Mouse (Mus musculus) hindbrain, embryonic 14.5 days (tissue): ENCODE data around the gene Stk25. TPM values are rescaled to one million over a fixed set of nuclear protein-coding genes. Genes with fewer than 3 reads are reported as not detected.

ENCODE experiments used
- ATAC-seq: fragments of 200-750 bp; cut with Nextera tagmentation; 2 replicates; pipeline ENCODE4 v1.8.0; 2017; ENCODE audit warnings: moderate number of reproducible peaks, mild to moderate bottlenecking, moderate TSS enrichment, moderate library complexity; ENCODE audit not compliant: low FRiP score
- DNase-seq: peaks from one replicate; pipeline ENCODE4 v3.0.0-alpha.2; 2015; ENCODE audit warnings: low spot score
- H3K27ac ChIP-seq: fragments of 300-500 bp; sonication (generic); 2 replicates; pipeline ENCODE4 v1.5.1; 2014; ENCODE audit warnings: mild to moderate bottlenecking, moderate library complexity
- H3K27me3 ChIP-seq: fragments of 300-500 bp; sonication (generic); 2 replicates; pipeline ENCODE4 v1.6.1; 2014; ENCODE audit warnings: mild to moderate bottlenecking, low read length, mixed read lengths; ENCODE audit not compliant: control insufficient read depth, insufficient read depth
- H3K36me3 ChIP-seq: fragments of 300-500 bp; sonication (generic); replicated peaks from 2 replicates; pipeline ENCODE4 v1.6.1; 2014; ENCODE audit not compliant: control insufficient read depth, insufficient read depth
- H3K4me1 ChIP-seq: fragments of 300-500 bp; sonication (generic); replicated peaks from 2 replicates; pipeline ENCODE4 v1.6.1; 2014; ENCODE audit warnings: antibody characterized with exemption, low read length, mixed read lengths; ENCODE audit not compliant: control insufficient read depth, insufficient read depth
- H3K4me2 ChIP-seq: fragments of 300-500 bp; sonication (generic); replicated peaks from 2 replicates; pipeline ENCODE4 v1.6.1; 2014; ENCODE audit warnings: mild to moderate bottlenecking, moderate library complexity
- H3K4me3 ChIP-seq: fragments of 300-500 bp; sonication (generic); replicated peaks from 2 replicates; pipeline ENCODE4 v1.5.1; 2014; ENCODE audit warnings: mild to moderate bottlenecking, low read length
- H3K9ac ChIP-seq: fragments of 300-500 bp; sonication (generic); 2 replicates; pipeline ENCODE4 v1.6.1; 2014
- H3K9me3 ChIP-seq: fragments of 300-500 bp; sonication (generic); 2 replicates; pipeline ENCODE4 v1.6.1; 2016; ENCODE audit warnings: low read length; ENCODE audit not compliant: control insufficient read depth
- WGBS: fragments of 180-500 bp; shearing (Covaris S2); extraction: QIAGEN DNeasy Blood & Tissue Kit; methylation state at CpG from one replicate; pipeline ENCODE4 v1.1.7; 2014; 5-methylcytosine and 5-hydroxymethylcytosine counted together
- polyA plus RNA-seq: library from polyadenylated mRNA; unstranded; fragments of >200 nt; fragmentation: Nextera tagmentation; extraction: Ambion mirVana; gene quantifications from 2 replicates; pipeline ENCODE4 v1.2.1, GENCODE M21; 2014

Gene Stk25
- polyA plus RNA-seq, 1 experiment from 2014 or later: 354 TPM

DNA sequence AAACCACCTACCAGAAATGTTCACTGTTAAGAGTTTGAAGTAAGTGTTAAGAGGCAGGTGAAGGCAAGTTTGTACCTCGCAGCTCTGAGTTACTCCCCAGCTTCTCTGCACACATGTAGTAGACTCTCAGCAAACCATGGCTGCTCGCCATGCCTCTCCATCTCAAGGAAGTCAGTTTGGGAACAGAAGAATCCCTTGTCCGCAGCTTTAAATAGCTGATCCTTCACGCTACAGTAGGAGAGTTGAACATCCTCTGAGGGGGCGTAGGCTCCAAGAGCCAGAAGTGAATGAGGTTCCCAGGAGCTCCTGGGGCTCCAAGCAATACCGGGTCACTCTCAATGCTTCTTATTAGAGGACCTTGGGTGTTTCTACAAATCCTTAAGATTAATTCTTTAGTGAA is 62.5 kb downstream of the Stk25 start:
- no peak overlapping the region for H3K27ac ChIP-seq
- no peak for ATAC-seq
- no peak overlapping the region for H3K4me2 ChIP-seq
- WGBS: 79% methylated on average over 6 of the region's 6 CpGs
- no peaks in the 10 kb centered on the region for H3K36me3 ChIP-seq
- H3K9ac ChIP-seq: no peak overlapping the region
- H3K4me3 ChIP-seq: no peak overlapping the region
- H3K9me3 ChIP-seq: no peaks in the 10 kb centered on the region
- H3K27me3 ChIP-seq: no peaks in the 10 kb centered on the region
- H3K4me1 ChIP-seq: no peaks in the 10 kb centered on the region
- no peak for DNase-seq

DNA sequence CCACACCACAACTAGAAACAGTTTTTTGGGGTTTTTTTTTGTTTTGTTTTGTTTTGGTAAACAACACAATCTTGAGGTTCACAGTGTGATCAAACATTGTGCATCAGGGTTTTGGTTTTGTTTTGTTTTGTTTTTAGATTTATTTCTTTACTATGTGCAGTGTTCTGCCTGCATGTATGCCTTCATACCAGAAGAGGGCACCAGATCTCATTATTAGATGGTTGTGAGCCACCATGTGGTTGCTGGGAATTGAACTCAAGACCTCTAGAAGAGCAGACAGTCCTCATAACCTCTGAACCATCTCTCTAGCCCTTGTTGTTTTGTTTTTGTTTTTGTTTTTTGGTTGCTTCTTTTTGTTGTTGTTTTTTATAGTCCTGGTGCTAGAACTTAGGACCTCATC is 64.5 kb downstream of the Stk25 start:
- Histone ChIP-seq H3K36me3 (no peaks in the 10 kb centered on the region), H3K4me1 (no peaks in the 10 kb centered on the region), H3K27ac (no peak overlapping the region), H3K27me3 (no peaks in the 10 kb centered on the region), H3K9ac (no peak overlapping the region), H3K4me2 (no peak overlapping the region), H3K9me3 (no peaks in the 10 kb centered on the region), H3K4me3 (no peak overlapping the region)
- ATAC-seq (no peak), DNase-seq (no peak)

DNA sequence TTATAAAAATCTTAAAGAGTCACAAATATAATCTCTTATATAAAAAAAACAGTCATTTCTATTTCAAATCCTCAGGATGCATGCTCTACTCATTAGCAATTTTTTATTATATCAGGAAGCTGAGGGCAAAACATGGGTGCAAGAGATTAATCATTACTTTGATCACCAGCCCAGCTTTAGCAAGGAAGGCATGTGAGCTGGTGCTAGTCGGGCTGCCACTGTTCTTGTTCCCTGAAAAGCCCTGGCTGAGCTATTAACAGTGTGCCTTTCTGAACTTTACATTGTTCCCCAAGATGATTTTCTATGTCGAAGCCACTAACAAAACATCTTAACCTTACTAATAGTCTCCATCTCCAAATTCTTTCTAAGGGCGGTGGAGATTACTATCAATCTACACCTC is 70.1 kb downstream of the Stk25 start:
- Histone ChIP-seq H3K36me3 (no peaks in the 10 kb centered on the region; the same call in 1 of the 2 replicates), H3K4me2 (no peak overlapping the region), H3K9me3 (peaks cover 5% of the 10 kb centered on the region; the same call in 1 of the 2 replicates), H3K4me3 (no peak overlapping the region), H3K9ac (no peak overlapping the region), H3K27ac (no peak overlapping the region), H3K27me3 (no peaks in the 10 kb centered on the region), H3K4me1 (no peaks in the 10 kb centered on the region)
- ATAC-seq: no peak
- 66% methylated on average over 3 of the region's 3 CpGs for WGBS
- DNase-seq: no peak

DNA sequence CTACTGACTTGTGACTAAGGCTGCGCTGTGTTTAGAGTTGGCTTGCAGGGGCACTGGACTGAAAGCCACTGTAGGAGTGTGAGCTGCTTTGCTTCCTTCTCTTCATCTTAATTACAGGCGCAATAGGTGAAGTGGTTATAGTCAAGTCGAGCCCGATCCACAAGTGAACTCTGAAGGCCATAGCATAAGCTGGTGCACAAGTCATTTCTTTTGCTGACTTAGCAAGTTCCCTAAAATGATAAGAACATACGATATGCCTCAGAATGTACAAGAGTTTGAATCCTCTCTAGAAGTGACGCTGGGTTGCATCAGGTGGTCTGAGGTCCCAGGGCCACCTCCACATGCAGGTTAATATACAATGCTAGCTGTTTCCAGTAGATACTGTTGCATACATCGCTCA is 76.9 kb downstream of the Stk25 start:
- H3K4me3 ChIP-seq: no peak overlapping the region
- H3K27me3 ChIP-seq: no peaks in the 10 kb centered on the region
- 95% methylated on average over 7 of the region's 7 CpGs for WGBS
- no peaks in the 10 kb centered on the region for H3K4me1 ChIP-seq
- DNase-seq: no peak
- H3K9me3 ChIP-seq: peaks cover 5% of the 10 kb centered on the region; the same call in 1 of the 2 replicates
- H3K27ac ChIP-seq: no peak overlapping the region
- no peak overlapping the region for H3K9ac ChIP-seq
- ATAC-seq: no peak
- peaks cover 36% of the 10 kb centered on the region for H3K36me3 ChIP-seq
- no peak overlapping the region for H3K4me2 ChIP-seq

DNA sequence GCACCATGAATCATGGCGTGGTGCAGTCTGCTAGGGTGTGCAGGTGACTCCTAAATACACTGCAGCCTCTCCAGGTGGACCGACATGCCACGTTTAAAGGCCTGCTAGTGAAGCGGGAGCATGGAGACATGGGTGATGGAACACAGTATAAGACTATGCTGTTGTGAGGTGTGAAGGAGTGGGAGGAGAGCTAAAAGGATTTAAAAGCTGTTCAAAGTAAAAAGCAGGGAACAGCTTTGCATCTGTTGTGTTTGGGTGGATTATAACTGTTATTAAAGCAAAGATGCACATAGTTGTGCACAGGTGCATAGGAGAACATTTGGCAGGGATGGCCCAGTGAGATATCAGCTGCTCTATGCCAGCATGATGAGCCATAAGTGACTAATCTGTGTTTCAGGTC is 80.6 kb downstream of the Stk25 start:
- Histone ChIP-seq H3K4me3 (no peak overlapping the region), H3K27ac (no peak overlapping the region), H3K9ac (no peak overlapping the region), H3K9me3 (no peaks in the 10 kb centered on the region), H3K36me3 (peaks cover 40% of the 10 kb centered on the region), H3K27me3 (no peaks in the 10 kb centered on the region), H3K4me1 (no peaks in the 10 kb centered on the region), H3K4me2 (no peak overlapping the region)
- no peak for DNase-seq
- ATAC-seq: no peak
- 84% methylated on average over 4 of the region's 4 CpGs for WGBS

DNA sequence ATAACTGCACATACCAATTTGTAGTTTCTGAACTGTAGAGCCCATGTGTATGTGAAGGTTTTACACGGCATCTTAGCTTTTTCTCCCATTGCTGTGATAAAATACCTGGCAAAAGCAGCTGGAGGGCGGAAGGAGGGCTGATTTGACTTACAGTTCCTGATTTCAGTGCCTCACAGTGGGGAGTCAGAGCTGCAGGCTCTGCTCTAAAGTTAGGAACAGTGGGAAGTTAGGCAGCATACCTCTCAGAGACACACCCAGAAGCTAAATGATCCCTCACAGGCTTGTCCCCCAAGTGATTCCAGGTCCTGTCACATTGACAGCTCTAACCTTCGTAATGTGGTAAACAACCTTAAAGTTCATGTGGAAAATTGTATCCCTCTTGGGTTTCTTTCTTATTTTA is 81.4 kb downstream of the Stk25 start:
- no peaks in the 10 kb centered on the region for H3K27me3 ChIP-seq
- DNase-seq (no peak), ATAC-seq (no peak)
- H3K36me3 ChIP-seq: peaks cover 37% of the 10 kb centered on the region
- no peak overlapping the region for H3K4me3 ChIP-seq
- no peak overlapping the region for H3K4me2 ChIP-seq
- no peak overlapping the region for H3K27ac ChIP-seq
- 80% methylated on average over 3 of the region's 3 CpGs for WGBS
- no peak overlapping the region for H3K9ac ChIP-seq
- H3K9me3 ChIP-seq: no peaks in the 10 kb centered on the region
- H3K4me1 ChIP-seq: no peaks in the 10 kb centered on the region

Other genes with a start within 250 kb of the Stk25 start
- gene Hdlbp, start 179.8 kb downstream of the Stk25 start, polyA plus RNA-seq: 65.1 and 80.2 TPM in 2 replicates
- gene Farp2, start 146.6 kb downstream of the Stk25 start, polyA plus RNA-seq: 5.0 and 5.2 TPM in 2 replicates
- 79.8 and 82.4 TPM in 2 replicates for gene Bok, start 27.0 kb upstream of the Stk25 start, polyA plus RNA-seq
- 89.3 and 91.7 TPM in 2 replicates for gene Atg4b, start 92.8 kb upstream of the Stk25 start, polyA plus RNA-seq
- 40.6 and 42.8 TPM in 2 replicates for gene Thap4, start 96.2 kb upstream of the Stk25 start, polyA plus RNA-seq
- gene Dtymk, start 143.3 kb upstream of the Stk25 start, polyA plus RNA-seq: 143 and 148 TPM in 2 replicates
- gene Ing5, start 145.3 kb upstream of the Stk25 start, polyA plus RNA-seq: 8.4 and 9.3 TPM in 2 replicates
- gene D2hgdh, start 166.2 kb upstream of the Stk25 start, polyA plus RNA-seq: 11.3 and 12.5 TPM in 2 replicates
- gene Gal3st2, start 202.6 kb upstream of the Stk25 start, polyA plus RNA-seq: not detected in 2 replicates